Mouse (Mus musculus) frontal cortex, adult 2 months (tissue): ENCODE data around the gene Cadps. TPM values are rescaled to one million over a fixed set of nuclear protein-coding genes. Genes with fewer than 3 reads are reported as not detected.
A peak's percentile ranks its signal among the peaks of the same experiment; 100 is the strongest.

ENCODE experiments used
- DNase-seq, 2 experiments: peaks; one replicate each; pipeline ENCODE4 v3.0.0; 2022; ENCODE audit warnings: low spot score in 1 of 2; ENCODE audit errors: extremely low spot score in 1 of 2
- polyA plus RNA-seq: library from polyadenylated mRNA; depleted of rRNA; stranded (reverse); fragments of >200 nt; gene quantifications from 2 replicates; pipeline ENCODE4 v1.2.3, GENCODE M21; 2012

Gene Cadps
- polyA plus RNA-seq, 1 experiment, result 236 TPM

GRCm38 (mm10) chr14:12530554-12530953 lies 292.3 kb downstream of the Cadps start:
- DNase-seq, result no peak

- peak; percentile 50 to 70 for DNase-seq
Observed at GRCm38 (mm10) chr14:12529961-12530542, 292.8 kb downstream of the Cadps start.

- DNase-seq, result no peak
Observed at GRCm38 (mm10) chr14:12527296-12527695, 295.6 kb downstream of the Cadps start.

GRCm38 (mm10) chr14:12507018-12507417 lies 315.9 kb downstream of the Cadps start:
- no peak for DNase-seq

- DNase-seq, result peak; percentile 35 to 51
Observed at GRCm38 (mm10) chr14:12504191-12504947, 318.5 kb downstream of the Cadps start.

GRCm38 (mm10) chr14:12462206-12462605 lies 360.7 kb downstream of the Cadps start:
- DNase-seq, result no peak

GRCm38 (mm10) chr14:12459700-12460099 lies 363.2 kb downstream of the Cadps start:
- peak in 1 of 2 experiments; percentile 56 for DNase-seq

- no peak for DNase-seq
Observed at GRCm38 (mm10) chr14:12455064-12455591, 367.8 kb downstream of the Cadps start.

- no peak for DNase-seq
Observed at GRCm38 (mm10) chr14:12450807-12451206, 372.1 kb downstream of the Cadps start.

GRCm38 (mm10) chr14:12448883-12449282 lies 374.0 kb downstream of the Cadps start:
- no peak for DNase-seq

GRCm38 (mm10) chr14:12441019-12441418 lies 381.9 kb downstream of the Cadps start:
- no peak for DNase-seq

GRCm38 (mm10) chr14:12437976-12438375 lies 384.9 kb downstream of the Cadps start:
- DNase-seq, result no peak

GRCm38 (mm10) chr14:12437422-12437821 lies 385.5 kb downstream of the Cadps start:
- peak in 1 of 2 experiments; percentile 50 for DNase-seq

- DNase-seq, result peak in 1 of 2 experiments; percentile 66
Observed at GRCm38 (mm10) chr14:12436903-12437368, 385.9 kb downstream of the Cadps start.

- peak; percentile 38 to 58 for DNase-seq
Observed at GRCm38 (mm10) chr14:12428021-12428654, 394.7 kb downstream of the Cadps start.

- no peak for DNase-seq
Observed at GRCm38 (mm10) chr14:12425311-12425710, 397.6 kb downstream of the Cadps start.

GRCm38 (mm10) chr14:12410276-12410675 lies 412.6 kb downstream of the Cadps start:
- no peak for DNase-seq

GRCm38 (mm10) chr14:12409811-12410210 lies 413.1 kb downstream of the Cadps start:
- no peak for DNase-seq

GRCm38 (mm10) chr14:12406588-12406987 lies 416.3 kb downstream of the Cadps start:
- DNase-seq, result peak in 1 of 2 experiments; percentile 23

GRCm38 (mm10) chr14:12405201-12405600 lies 417.7 kb downstream of the Cadps start:
- DNase-seq, result no peak

GRCm38 (mm10) chr14:12404724-12405123 lies 418.2 kb downstream of the Cadps start:
- DNase-seq, result no peak
